Mouse (Mus musculus) G1E (cell line): ENCODE measurements around the gene Nav1.

Source experiments
- CTCF ChIP-seq: IDR thresholded peaks from 2 replicates; pipeline ENCODE4 v1.5.1; 2012; ENCODE audit warnings: low read depth, low read length, inconsistent platforms, mixed read lengths
- GATA1 ChIP-seq: IDR thresholded peaks from 2 replicates; pipeline ENCODE4 v1.6.1; 2012; ENCODE audit warnings: borderline replicate concordance, low read length, inconsistent platforms, mixed read lengths
- GATA2 ChIP-seq: IDR thresholded peaks from 2 replicates; pipeline ENCODE4 v1.6.1; 2012; ENCODE audit warnings: low read depth, low read length, inconsistent platforms, borderline replicate concordance
- POLR2AphosphoS5 ChIP-seq: IDR thresholded peaks from 2 replicates; pipeline ENCODE4 v1.6.1; 2012; ENCODE audit warnings: low read depth, low read length, inconsistent platforms; ENCODE audit not compliant: insufficient replicate concordance

DNA sequence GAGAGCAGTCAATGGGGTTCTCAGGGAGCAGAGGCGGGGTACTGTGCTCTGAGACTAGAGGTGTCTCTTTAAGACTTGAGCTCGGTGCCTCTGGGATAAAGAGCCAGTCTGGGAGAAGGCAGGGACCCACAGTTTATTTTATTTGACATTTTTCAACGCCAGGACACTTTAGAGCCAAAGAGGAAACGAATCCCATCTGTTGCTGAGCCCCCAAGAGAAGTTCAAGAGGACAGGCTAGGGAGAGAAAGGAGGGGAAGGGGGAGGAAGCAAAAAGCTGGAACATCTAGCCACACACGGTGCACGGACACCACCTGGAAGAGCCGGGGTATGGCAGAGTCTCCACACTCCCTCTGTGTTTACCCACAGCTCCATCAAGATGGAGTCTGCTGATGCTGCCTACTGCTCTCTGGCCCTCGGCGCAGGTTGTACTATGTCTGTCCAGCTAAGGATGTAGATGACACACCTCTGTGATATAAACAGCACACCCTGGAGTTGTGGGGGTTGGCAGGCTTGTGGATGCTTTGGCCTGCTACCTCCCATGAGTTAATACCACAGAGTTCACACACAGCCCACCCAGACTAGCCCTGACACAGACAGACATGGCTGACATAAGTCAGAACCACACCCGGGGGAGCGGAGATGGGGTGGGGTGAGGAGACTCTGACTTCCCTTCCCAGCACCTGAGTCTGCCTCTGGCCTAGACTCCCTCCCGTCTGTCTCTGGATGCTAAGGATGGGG, 83.1 kb downstream of the Nav1 start:
- TF ChIP-seq CTCF, result no peak
- no peak for TF ChIP-seq POLR2AphosphoS5
- no peak for TF ChIP-seq GATA2
- no peak for TF ChIP-seq GATA1
